Comparison of ENCODE assay signal across 8 mouse cellular contexts in the genomic region with DNA sequence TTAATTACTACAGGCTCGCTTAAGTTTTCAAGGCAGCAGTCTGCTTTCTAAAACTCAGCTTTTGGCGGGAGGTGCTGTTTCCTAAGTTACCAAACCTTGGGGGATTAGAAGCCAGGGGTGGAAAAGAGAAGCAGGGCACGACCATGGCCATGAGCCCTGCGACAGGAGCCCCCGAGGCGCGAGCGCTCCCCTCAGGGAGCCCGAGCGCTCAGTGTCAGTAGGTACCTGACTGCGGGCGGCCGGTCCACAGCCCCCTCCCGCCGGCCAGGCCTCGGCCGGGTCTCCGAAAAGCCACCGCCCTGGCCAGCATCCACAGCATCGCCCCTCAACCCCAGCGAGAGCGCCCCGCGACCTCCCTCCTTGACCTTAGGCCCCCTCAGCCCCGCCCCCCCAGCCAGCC. TPM values are rescaled to one million over a fixed set of nuclear protein-coding genes. Genes with fewer than 3 reads are reported as not detected.
DNase-seq lines count a peak whose midpoint lies in the region; ATAC-seq and TF ChIP-seq lines count a peak whose summit lies in the region.

No protein-coding gene starts in this region.

- H3K36me3 ChIP-seq in kidney, adult 2 months (ENCODE audit: control insufficient read depth, insufficient read depth, low read length) = no peaks in the 10 kb centered on the region; the same call in 1 of the 2 replicates
- 0 out of 2 replicates have a peak, but pooled peaks cover 6% of the 10 kb centered on the region for H3K36me3 ChIP-seq in embryonic facial prominence, embryonic 10.5 days (replicated peaks)
- no peaks in the 10 kb centered on the region for H3K36me3 ChIP-seq in hindbrain, postnatal 0 days (ENCODE audit: insufficient read depth, low read length)
- H3K36me3 ChIP-seq in midbrain, embryonic 16.5 days (ENCODE audit: control insufficient read depth, insufficient read depth, low read length) = no peaks in the 10 kb centered on the region

- peak overlapping the region; percentile 95 for H3K27ac ChIP-seq in kidney, adult 2 months (ENCODE audit: insufficient read depth, low read depth, low read length)
- peak overlapping the region; percentile 94 for H3K27ac ChIP-seq in embryonic facial prominence, embryonic 10.5 days (replicated peaks)
- H3K27ac ChIP-seq in hindbrain, postnatal 0 days = peak overlapping the region; percentile 90; the same call in 1 of the 2 replicates
- H3K27ac ChIP-seq in midbrain, embryonic 16.5 days (ENCODE audit: low read length) = peak overlapping the region; percentile 94

- peak overlapping the region; percentile 84 for H3K4me3 ChIP-seq in kidney, adult 2 months (ENCODE audit: insufficient read depth, low read depth, low read length)
- H3K4me3 ChIP-seq in embryonic facial prominence, embryonic 10.5 days = peak overlapping the region; percentile 84
- peak overlapping the region; percentile 86 for H3K4me3 ChIP-seq in hindbrain, postnatal 0 days (ENCODE audit: low read length)
- H3K4me3 ChIP-seq in midbrain, embryonic 16.5 days (ENCODE audit: low read depth, low read length) = peak overlapping the region; percentile 59

- H3K4me1 ChIP-seq in kidney, adult 2 months (ENCODE audit: control insufficient read depth, insufficient read depth, low read length) = peaks cover 12% of the 10 kb centered on the region; the same call in 1 of the 2 replicates
- peaks cover 11% of the 10 kb centered on the region for H3K4me1 ChIP-seq in embryonic facial prominence, embryonic 10.5 days
- H3K4me1 ChIP-seq in hindbrain, postnatal 0 days (ENCODE audit: insufficient read depth, low read length) = no peaks in the 10 kb centered on the region
- H3K4me1 ChIP-seq in midbrain, embryonic 16.5 days (ENCODE audit: control insufficient read depth, insufficient read depth, low read length) = peaks cover 11% of the 10 kb centered on the region

- H3K4me2 ChIP-seq in hindbrain, postnatal 0 days (ENCODE audit: low read depth, low read length) = peak overlapping the region; percentile 69
- H3K4me2 ChIP-seq in midbrain, embryonic 16.5 days (ENCODE audit: low read length) = peak overlapping the region; percentile 55

- H3K9me3 ChIP-seq in embryonic facial prominence, embryonic 10.5 days = no peaks in the 10 kb centered on the region
- H3K9me3 ChIP-seq in hindbrain, postnatal 0 days (ENCODE audit: low read length) = no peaks in the 10 kb centered on the region
- H3K9me3 ChIP-seq in midbrain, embryonic 16.5 days (replicated peaks; ENCODE audit: control insufficient read depth, low read length, poor library complexity, severe bottlenecking) = no peaks in the 10 kb centered on the region

- peak; percentile 3 for ATAC-seq in CD4-positive, CD25-positive, alpha-beta regulatory T cell, adult 4 months
- peak; percentile 73 for ATAC-seq in hindbrain, postnatal 0 days
- ATAC-seq in midbrain, embryonic 16.5 days = peak; percentile 84
- ATAC-seq in granulocyte monocyte progenitor cell, adult 5-6 weeks (replicated peaks; ENCODE audit: poor library complexity, severe bottlenecking) = no peak

- TF ChIP-seq CTCF in kidney, adult 2 months (conservative IDR thresholded peaks at IDR 0.05; ENCODE audit: insufficient read depth, insufficient read length, low read depth, low read length) = no peak
- TF ChIP-seq CTCF in hindbrain, postnatal 0 days (IDR thresholded peaks at IDR 0.05; ENCODE audit: low read depth) = no peak

- H3K27me3 ChIP-seq in kidney, adult 2 months (replicated peaks; ENCODE audit: control insufficient read depth, insufficient read depth, low read length) = no peaks in the 10 kb centered on the region
- no peaks in the 10 kb centered on the region for H3K27me3 ChIP-seq in embryonic facial prominence, embryonic 10.5 days (replicated peaks; ENCODE audit: low read depth, poor library complexity, severe bottlenecking)
- H3K27me3 ChIP-seq in hindbrain, postnatal 0 days (ENCODE audit: insufficient read depth, low read length) = no peaks in the 10 kb centered on the region
- no peaks in the 10 kb centered on the region for H3K27me3 ChIP-seq in midbrain, embryonic 16.5 days (ENCODE audit: control insufficient read depth, insufficient read depth, low read depth, low read length)

- TF ChIP-seq POLR2A in kidney, adult 2 months (IDR thresholded peaks at IDR 0.05; ENCODE audit: low read depth, low read length) = no peak

- peak overlapping the region; percentile 86 for H3K9ac ChIP-seq in hindbrain, postnatal 0 days (replicated peaks; ENCODE audit: low read length)
- peak overlapping the region; percentile 70 for H3K9ac ChIP-seq in midbrain, embryonic 16.5 days (ENCODE audit: low read depth, low read length)

- 0% methylated on average over 24 of the region's 25 CpGs for WGBS in kidney, adult 2 months
- WGBS in embryonic facial prominence, embryonic 10.5 days = under 1% methylated on average over 24 of the region's 25 CpGs
- under 1% methylated on average over 18 of the region's 25 CpGs for WGBS in hindbrain, postnatal 0 days
- WGBS in midbrain, embryonic 16.5 days = 0% methylated on average over 20 of the region's 25 CpGs

- DNase-seq in kidney, adult 2 months = no peak
- no peak for DNase-seq in kidney, adult 11 months
- no peak for DNase-seq in embryonic facial prominence, embryonic 10.5 days (ENCODE audit: low spot score)
- DNase-seq in hindbrain, postnatal 0 days (ENCODE audit: low spot score) = peak; percentile 62
- no peak for DNase-seq in thymus, postnatal 14 days

RNA-seq across cellular contexts. Expression of gene Mplkip, which starts 0.6 kb away (rescaled TPM):
- 4.9 and 6.0 TPM in 2 replicates for polyA plus RNA-seq in kidney, adult 2 months (2012; rRNA removed)
- 10 to 100 TPM; 11.5 to 20.3 TPM for polyA plus RNA-seq in CD4-positive, CD25-positive, alpha-beta regulatory T cell, adult 4 months (2017; shearing (Covaris generic))
- polyA plus RNA-seq in embryonic facial prominence, embryonic 10.5 days (2016; fragmentation: Nextera tagmentation; extraction: Ambion mirVana) = 49.4 and 53.2 TPM in 2 replicates
- total RNA-seq in hindbrain, postnatal 0 days (2014; rRNA removed) = 16.1 and 17.0 TPM in 2 replicates
- polyA plus RNA-seq in hindbrain, postnatal 0 days (2015; fragmentation: Nextera tagmentation; extraction: Ambion mirVana) = 27.3 and 28.8 TPM in 2 replicates
- 33.4 and 38.1 TPM in 2 replicates for polyA plus RNA-seq in midbrain, embryonic 16.5 days (2015; fragmentation: Nextera tagmentation; extraction: Ambion mirVana)
- 57.5 and 60.2 TPM in 2 replicates for total RNA-seq in granulocyte monocyte progenitor cell, adult 5-6 weeks (2014; fragmentation: Nextera tagmentation)
- 28.0 and 45.7 TPM in 2 replicates for total RNA-seq in granulocyte monocyte progenitor cell, adult 5-6 weeks (2017)

RNA-seq across cellular contexts. Expression of gene Sugct, which starts 0.9 kb away (rescaled TPM):
- polyA plus RNA-seq in kidney, adult 2 months (2012; rRNA removed) = 29.4 and 35.5 TPM in 2 replicates
- 1 to 10 TPM in 1 of 2 experiments, not detected in 1; 1.1 TPM for polyA plus RNA-seq in CD4-positive, CD25-positive, alpha-beta regulatory T cell, adult 4 months (2017; shearing (Covaris generic))
- polyA plus RNA-seq in embryonic facial prominence, embryonic 10.5 days (2016; fragmentation: Nextera tagmentation; extraction: Ambion mirVana) = 3.6 and 3.8 TPM in 2 replicates
- total RNA-seq in hindbrain, postnatal 0 days (2014; rRNA removed) = 1.2 and 1.8 TPM in 2 replicates
- polyA plus RNA-seq in hindbrain, postnatal 0 days (2015; fragmentation: Nextera tagmentation; extraction: Ambion mirVana) = 3.0 and 4.4 TPM in 2 replicates
- polyA plus RNA-seq in midbrain, embryonic 16.5 days (2015; fragmentation: Nextera tagmentation; extraction: Ambion mirVana) = 2.5 and 3.7 TPM in 2 replicates
- total RNA-seq in granulocyte monocyte progenitor cell, adult 5-6 weeks (2014; fragmentation: Nextera tagmentation) = 0.32 TPM in 1 of 2 replicates, not detected in the other
- total RNA-seq in granulocyte monocyte progenitor cell, adult 5-6 weeks (2017) = 0.52 and 0.82 TPM in 2 replicates
